Mouse (Mus musculus): ENCODE results near the gene Boll.

Gene Boll

GRCm38 (mm10) chr1:55207561-55207960 is 155.7 kb downstream of the Boll start:
- DNase-seq (ENCODE audit: low spot score): no peak

- no peak for DNase-seq (ENCODE audit: low spot score)
Observed at GRCm38 (mm10) chr1:55205808-55206327, 157.4 kb downstream of the Boll start.

- DNase-seq (ENCODE audit: low spot score): peak; percentile 35
Observed at GRCm38 (mm10) chr1:55201850-55202752, 161.2 kb downstream of the Boll start.

GRCm38 (mm10) chr1:55198719-55199118 is 164.6 kb downstream of the Boll start:
- no peak for DNase-seq (ENCODE audit: low spot score)

All from urinary bladder, postnatal 14 days (tissue).